Mouse (Mus musculus) midbrain, embryonic 15.5 days (tissue): ENCODE results near the gene Tmem135. TPM values are rescaled to one million over a fixed set of nuclear protein-coding genes. Genes with fewer than 3 reads are reported as not detected.

Experiments
- ATAC-seq: fragments of 200-750 bp; cut with Nextera tagmentation; replicated peaks from 2 replicates; pipeline ENCODE4 v1.8.0; 2017; ENCODE audit warnings: moderate TSS enrichment
- H3K27ac ChIP-seq: fragments of 300-500 bp; sonication (generic); 2 replicates; pipeline ENCODE4 v1.5.1; 2015; ENCODE audit warnings: mild to moderate bottlenecking, inconsistent platforms
- H3K27me3 ChIP-seq: fragments of 300-500 bp; sonication (generic); replicated peaks from 2 replicates; pipeline ENCODE4 v1.6.1; 2015; ENCODE audit warnings: inconsistent platforms
- H3K36me3 ChIP-seq: fragments of 300-500 bp; sonication (generic); replicated peaks from 2 replicates; pipeline ENCODE4 v1.6.1; 2015; ENCODE audit warnings: inconsistent platforms
- H3K4me1 ChIP-seq: fragments of 300-500 bp; sonication (generic); 2 replicates; pipeline ENCODE4 v1.6.1; 2015; ENCODE audit warnings: inconsistent platforms
- H3K4me2 ChIP-seq: fragments of 300-500 bp; sonication (generic); 2 replicates; pipeline ENCODE4 v1.6.1; 2015; ENCODE audit warnings: inconsistent platforms, mild to moderate bottlenecking, moderate library complexity
- H3K4me3 ChIP-seq: fragments of 300-500 bp; sonication (generic); 2 replicates; pipeline ENCODE4 v1.5.1; 2015; ENCODE audit warnings: mild to moderate bottlenecking, inconsistent platforms
- H3K9ac ChIP-seq: fragments of 300-500 bp; sonication (generic); 2 replicates; pipeline ENCODE4 v1.6.1; 2015; ENCODE audit warnings: mild to moderate bottlenecking, inconsistent platforms
- H3K9me3 ChIP-seq: fragments of 300-500 bp; sonication (generic); 2 replicates; pipeline ENCODE4 v1.6.1; 2016; ENCODE audit warnings: inconsistent platforms
- WGBS: fragments of 180-500 bp; shearing (Covaris S2); methylation state at CpG from one replicate; pipeline ENCODE4 v1.1.7; 2015; ENCODE audit warnings: mixed read lengths; 5-methylcytosine and 5-hydroxymethylcytosine counted together
- microRNA-seq: library from miRNA; unstranded; fragments of <30 nt; microRNA quantifications from one replicate; pipeline ENCODE4, GENCODE M21; 2016
- polyA plus RNA-seq: library from polyadenylated mRNA; unstranded; fragments of >200 nt; fragmentation: Nextera tagmentation; extraction: Ambion mirVana; gene quantifications from 2 replicates; pipeline ENCODE4 v1.2.1, GENCODE M21; 2015

The Tmem135 gene
- polyA plus RNA-seq, 1 experiment from 2014 or later = 32.8 TPM

- Histone ChIP-seq H3K9me3 (no peaks in the 10 kb centered on the region), H3K9ac (no peak overlapping the region), H3K36me3 (no peaks in the 10 kb centered on the region), H3K4me3 (no peak overlapping the region), H3K4me1 (no peaks in the 10 kb centered on the region), H3K4me2 (no peak overlapping the region), H3K27ac (no peak overlapping the region), H3K27me3 (no peaks in the 10 kb centered on the region)
- ATAC-seq = no peak
- WGBS = 76% methylated on average over 5 of the region's 5 CpGs
Observed at GRCm38 (mm10) chr7:89134884-89135511, 269.0 kb downstream of the Tmem135 start.

GRCm38 (mm10) chr7:89126063-89126882 is 277.7 kb downstream of the Tmem135 start:
- peak; percentile 96 for ATAC-seq
- Histone ChIP-seq H3K27me3 (no peaks in the 10 kb centered on the region), H3K9me3 (no peaks in the 10 kb centered on the region), H3K36me3 (no peaks in the 10 kb centered on the region), H3K27ac (no peak overlapping the region), H3K4me3 (no peak overlapping the region), H3K4me1 (no peaks in the 10 kb centered on the region), H3K4me2 (no peak overlapping the region), H3K9ac (no peak overlapping the region)
- WGBS = 52% methylated on average over 7 of the region's 7 CpGs

GRCm38 (mm10) chr7:89116261-89116664 is 287.8 kb downstream of the Tmem135 start:
- 54% methylated on average over 1 of the region's 1 CpGs for WGBS
- Histone ChIP-seq H3K4me2 (no peak overlapping the region), H3K9ac (no peak overlapping the region), H3K9me3 (no peaks in the 10 kb centered on the region), H3K36me3 (no peaks in the 10 kb centered on the region), H3K27me3 (no peaks in the 10 kb centered on the region), H3K4me3 (no peak overlapping the region), H3K4me1 (no peaks in the 10 kb centered on the region), H3K27ac (0 out of 2 replicates have a peak overlapping the region, but pooled peaks have one; percentile 10)
- no peak for ATAC-seq

- H3K27me3 ChIP-seq = no peaks in the 10 kb centered on the region
- no peaks in the 10 kb centered on the region for H3K4me1 ChIP-seq
- 84% methylated on average over 3 of the region's 3 CpGs for WGBS
- no peak for ATAC-seq
- no peak overlapping the region for H3K27ac ChIP-seq
- H3K4me3 ChIP-seq = no peak overlapping the region
- no peak overlapping the region for H3K4me2 ChIP-seq
- H3K9me3 ChIP-seq = no peaks in the 10 kb centered on the region
- H3K36me3 ChIP-seq = no peaks in the 10 kb centered on the region
- H3K9ac ChIP-seq = no peak overlapping the region
Observed at GRCm38 (mm10) chr7:89115633-89116032, 288.4 kb downstream of the Tmem135 start.

- H3K4me3 ChIP-seq = no peak overlapping the region
- no peaks in the 10 kb centered on the region for H3K36me3 ChIP-seq
- no peaks in the 10 kb centered on the region for H3K27me3 ChIP-seq
- WGBS = 85% methylated on average over 2 of the region's 2 CpGs
- H3K4me1 ChIP-seq = no peaks in the 10 kb centered on the region
- no peak overlapping the region for H3K9ac ChIP-seq
- H3K9me3 ChIP-seq = no peaks in the 10 kb centered on the region
- H3K4me2 ChIP-seq = no peak overlapping the region
- H3K27ac ChIP-seq = no peak overlapping the region
- ATAC-seq = no peak
Observed at GRCm38 (mm10) chr7:89106421-89106820, 297.6 kb downstream of the Tmem135 start.

GRCm38 (mm10) chr7:89099756-89100155 is 304.3 kb downstream of the Tmem135 start:
- no peak overlapping the region for H3K27ac ChIP-seq
- H3K4me3 ChIP-seq = no peak overlapping the region
- H3K9me3 ChIP-seq = no peaks in the 10 kb centered on the region
- H3K4me1 ChIP-seq = no peaks in the 10 kb centered on the region
- H3K27me3 ChIP-seq = no peaks in the 10 kb centered on the region
- no peak overlapping the region for H3K4me2 ChIP-seq
- WGBS = 91% methylated on average over 4 of the region's 4 CpGs
- H3K36me3 ChIP-seq = no peaks in the 10 kb centered on the region
- no peak overlapping the region for H3K9ac ChIP-seq
- ATAC-seq = no peak

Small RNAs within 50 kb of the gene (microRNA-seq; reads per million reads assigned to microRNA genes)
- gene Gm22171 (not detected), gene Gm24659 (not detected)

Other genes with a start within 250 kb of the Tmem135 start
- 1.6 and 1.7 TPM in 2 replicates for gene Fzd4, start 133 bp upstream of the Tmem135 start, polyA plus RNA-seq
- 12.0 and 12.6 TPM in 2 replicates for gene Prss23, start 123.0 kb upstream of the Tmem135 start, polyA plus RNA-seq
- 9.0 and 11.2 TPM in 2 replicates for gene Me3, start 228.2 kb upstream of the Tmem135 start, polyA plus RNA-seq